Mouse (Mus musculus) ES-Bruce4 (cell line): ENCODE measurements around the gene Cped1.

Experiments used
- CTCF ChIP-seq: IDR thresholded peaks from one replicate; pipeline ENCODE4 v1.8.1; 2011; ENCODE audit warnings: low read depth, low read length
- EP300 ChIP-seq: IDR thresholded peaks from 2 replicates; pipeline ENCODE4 v1.6.1; 2011; ENCODE audit warnings: low read depth, low read length; ENCODE audit not compliant: insufficient read depth
- POLR2A ChIP-seq: IDR thresholded peaks from one replicate; pipeline ENCODE4 v1.8.1; 2011; ENCODE audit warnings: low read length; ENCODE audit not compliant: insufficient read depth

DNA sequence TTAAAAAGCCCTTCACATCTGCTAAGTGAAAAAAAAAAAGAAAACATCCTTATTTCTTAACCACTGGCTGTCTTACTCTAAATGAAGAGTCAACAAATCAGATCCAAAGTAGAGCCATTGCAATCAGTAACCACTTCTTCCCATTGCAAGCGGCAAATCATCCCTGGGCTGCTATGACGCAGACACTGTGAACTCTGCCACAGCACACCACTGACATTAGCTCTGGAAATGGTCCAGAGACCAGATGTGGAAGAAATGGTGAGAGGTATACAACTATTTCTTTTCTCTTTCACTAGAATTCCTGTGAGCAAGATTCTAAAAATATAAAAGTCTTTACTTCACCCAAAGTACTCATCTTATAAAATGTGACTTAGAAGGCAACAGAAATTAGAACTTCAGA lies 261.0 kb downstream of the Cped1 start:
- TF ChIP-seq CTCF (no peak), POLR2A (no peak), EP300 (no peak)
